Mouse (Mus musculus) frontal cortex, adult 2 months (tissue): ENCODE data around the gene Sdsl. TPM values are rescaled to one million over a fixed set of nuclear protein-coding genes. Genes with fewer than 3 reads are reported as not detected.

ENCODE experiments used
- DNase-seq, 2 experiments: peaks; one replicate each; pipeline ENCODE4 v3.0.0; 2022; ENCODE audit warnings: low spot score in 1 of 2; ENCODE audit errors: extremely low spot score in 1 of 2
- polyA plus RNA-seq: library from polyadenylated mRNA; depleted of rRNA; stranded (reverse); fragments of >200 nt; gene quantifications from 2 replicates; pipeline ENCODE4 v1.2.3, GENCODE M21; 2012

Gene Sdsl
- polyA plus RNA-seq, 1 experiment = 6.9 TPM

DNA sequence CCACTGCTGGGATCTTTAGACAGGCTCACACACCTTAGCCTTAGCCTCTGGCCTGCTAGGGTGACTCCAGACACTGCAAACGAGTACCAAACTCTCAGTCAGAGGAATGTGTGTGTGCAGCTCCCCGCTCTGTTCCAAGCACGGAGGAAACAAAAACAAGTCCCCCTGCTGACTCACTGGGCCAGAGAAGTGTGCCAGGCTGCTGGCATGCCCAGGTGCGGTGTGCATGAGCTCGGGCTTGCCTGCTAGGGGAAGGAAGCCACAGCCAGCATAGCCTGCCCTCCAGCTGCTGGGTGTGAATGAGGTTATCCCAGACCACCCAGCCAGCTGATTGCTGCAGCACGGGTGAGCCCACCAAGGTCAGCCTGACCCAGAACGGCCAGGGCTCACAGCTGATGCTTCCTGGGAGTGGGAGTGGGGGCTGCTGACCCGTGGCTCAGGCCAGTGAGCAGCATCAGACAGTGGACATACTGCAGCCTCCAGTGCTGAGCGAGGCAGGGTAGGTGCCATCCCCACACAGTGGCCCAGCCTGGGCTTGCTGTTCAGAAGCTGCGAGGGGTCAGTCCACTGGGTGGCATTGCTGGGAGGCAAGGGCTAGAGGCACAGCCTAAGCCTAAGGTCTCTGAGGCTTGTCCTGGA, 22.6 kb upstream of the Sdsl start:
- DNase-seq = peak in 1 of 2 experiments; percentile 32

DNA sequence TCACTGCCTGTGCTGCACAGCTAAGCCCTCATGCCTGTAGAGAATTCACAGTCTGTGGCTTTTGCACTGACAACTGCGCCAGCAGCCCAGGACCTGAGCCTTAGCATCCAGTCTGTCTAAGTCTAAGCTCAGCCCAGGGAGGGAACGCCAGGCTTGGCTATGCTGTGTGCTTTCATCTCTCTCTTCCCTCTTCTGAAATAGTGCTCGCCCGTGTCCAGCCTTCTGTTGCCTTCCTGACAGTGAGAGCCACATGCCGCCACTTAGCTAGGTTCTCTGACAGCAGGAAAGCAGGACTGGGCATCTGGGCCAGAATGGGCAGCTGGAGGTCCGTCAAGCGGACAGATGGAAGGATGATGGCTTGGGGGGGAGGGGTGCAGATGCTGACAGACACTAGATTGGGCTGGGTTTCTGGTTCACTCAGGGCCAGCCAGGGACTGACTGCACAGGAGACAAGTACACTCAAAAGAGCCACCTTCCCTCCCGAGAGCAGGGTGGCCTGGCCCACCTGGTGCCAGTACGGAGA, 21.3 kb upstream of the Sdsl start:
- no peak for DNase-seq

DNA sequence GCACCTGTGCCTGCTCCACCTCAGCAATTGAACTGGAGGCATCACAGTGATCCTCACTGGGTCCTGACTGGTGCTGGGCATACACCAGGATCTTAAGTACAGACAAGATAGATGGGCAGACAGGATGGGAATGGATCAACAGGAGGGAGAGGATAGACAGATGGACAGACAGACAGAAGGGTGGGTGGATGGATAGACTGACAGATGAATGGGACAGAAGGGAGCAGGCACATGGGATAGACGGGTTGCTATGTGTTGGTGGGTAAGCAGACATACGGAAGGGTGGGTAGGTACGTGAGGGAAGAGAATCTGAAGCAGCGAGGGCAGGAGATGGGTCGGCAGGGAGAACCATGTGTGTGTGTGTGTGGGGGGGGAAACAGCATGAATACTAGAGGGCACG, 20.8 kb upstream of the Sdsl start:
- DNase-seq = no peak

DNA sequence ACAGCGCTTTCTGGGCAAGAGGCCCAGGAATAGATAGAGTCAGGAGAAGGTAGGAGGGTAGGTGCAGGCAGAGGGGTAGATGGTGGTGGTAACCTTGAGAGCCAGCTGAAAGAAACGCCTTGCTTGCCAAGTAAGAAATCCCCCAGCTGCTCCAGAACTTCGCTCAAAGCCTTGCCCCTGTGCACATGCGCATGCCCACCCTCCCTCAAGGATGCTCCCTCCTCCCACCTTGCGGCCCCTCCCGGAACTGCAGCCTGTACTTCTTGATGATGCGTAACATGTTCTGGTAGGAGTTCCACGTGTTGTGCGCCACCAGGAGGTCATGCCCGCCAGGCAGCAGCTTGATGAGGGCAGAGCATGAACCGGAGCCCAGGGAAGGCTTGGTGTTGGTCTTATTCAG, 19.8 kb upstream of the Sdsl start:
- peak in 1 of 2 experiments; percentile 58 for DNase-seq

DNA sequence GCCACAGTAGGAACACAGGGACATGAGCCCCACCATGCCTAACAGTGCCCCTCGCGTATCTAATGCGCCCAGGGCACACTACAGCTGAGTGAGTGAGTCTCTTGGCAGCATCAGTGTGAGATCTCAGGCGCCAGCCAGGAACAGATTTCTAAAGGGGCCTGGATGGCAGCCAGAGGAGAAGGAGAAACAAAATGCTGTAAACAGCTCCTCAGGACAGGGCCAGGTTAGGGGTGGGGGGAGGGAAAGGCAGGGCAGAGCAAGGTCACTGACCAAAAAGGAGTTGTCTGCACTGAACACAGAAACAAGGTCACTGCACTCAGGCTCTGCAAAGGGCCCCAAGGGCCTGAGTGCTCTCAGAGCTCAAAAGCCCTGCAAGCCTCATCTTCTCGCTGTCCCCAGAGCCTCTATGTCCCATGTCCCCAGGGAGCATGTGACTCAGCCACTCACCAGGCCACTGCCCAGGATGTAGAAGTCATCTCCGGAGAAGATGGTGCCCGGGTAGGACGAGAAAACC, 18.1 kb upstream of the Sdsl start:
- DNase-seq = peak in 1 of 2 experiments; percentile 52

DNA sequence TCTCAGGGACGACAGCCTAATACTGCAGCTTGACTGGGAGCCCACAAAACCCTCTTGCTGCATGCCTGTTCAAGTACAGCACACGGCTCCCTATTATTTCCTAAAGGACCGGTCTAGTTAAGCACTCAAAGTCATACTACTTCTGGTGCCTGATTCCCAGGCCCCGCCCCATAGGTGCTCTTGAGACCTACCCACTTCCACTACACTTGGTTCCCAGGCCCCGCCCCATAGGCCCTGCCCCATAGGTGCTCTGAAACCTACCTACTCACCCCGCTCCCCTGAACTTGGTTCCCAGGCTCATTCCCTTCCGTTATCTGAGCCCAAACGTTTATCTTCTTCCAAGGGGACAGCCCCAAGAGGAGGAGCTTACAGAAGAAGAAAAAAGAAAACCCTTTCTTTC, 15.2 kb upstream of the Sdsl start:
- no peak for DNase-seq

DNA sequence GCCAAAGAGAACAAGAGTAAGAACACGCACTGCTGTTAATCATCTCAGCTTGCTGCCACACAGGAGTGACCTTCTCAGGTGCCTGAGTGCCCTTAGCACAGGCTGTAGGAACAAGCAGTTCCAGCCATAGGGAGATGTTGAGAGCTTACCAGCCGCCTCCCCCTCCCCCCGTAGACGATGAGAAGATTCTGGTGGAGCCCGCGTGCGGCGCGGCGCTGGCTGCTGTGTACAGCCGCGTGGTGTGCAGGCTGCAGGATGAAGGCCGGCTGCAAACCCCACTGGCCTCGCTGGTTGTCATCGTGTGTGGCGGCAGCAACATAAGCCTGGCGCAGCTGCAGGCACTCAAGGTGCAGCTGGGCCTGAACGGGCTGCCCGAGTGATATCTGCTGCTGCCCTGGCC, 10.8 kb upstream of the Sdsl start:
- DNase-seq = no peak

DNA sequence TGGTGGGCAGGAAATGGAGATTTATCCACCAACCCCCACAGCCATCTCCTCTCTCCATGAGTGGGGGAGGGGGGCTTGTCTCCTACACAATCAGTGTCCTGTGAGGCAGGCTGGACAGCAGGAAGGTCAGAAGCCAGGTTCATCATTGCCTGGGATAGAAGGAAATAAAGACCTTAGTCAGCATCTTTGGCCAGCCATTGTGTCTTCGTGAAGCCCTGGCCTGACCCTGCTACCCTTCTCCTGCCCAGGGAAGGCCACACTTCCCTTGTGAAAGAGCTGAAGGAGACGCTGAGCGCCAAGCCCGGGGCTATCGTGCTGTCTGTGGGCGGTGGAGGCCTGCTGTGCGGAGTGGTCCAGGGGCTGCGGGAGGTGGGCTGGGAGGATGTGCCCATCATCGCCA, 8.6 kb upstream of the Sdsl start:
- no peak for DNase-seq

DNA sequence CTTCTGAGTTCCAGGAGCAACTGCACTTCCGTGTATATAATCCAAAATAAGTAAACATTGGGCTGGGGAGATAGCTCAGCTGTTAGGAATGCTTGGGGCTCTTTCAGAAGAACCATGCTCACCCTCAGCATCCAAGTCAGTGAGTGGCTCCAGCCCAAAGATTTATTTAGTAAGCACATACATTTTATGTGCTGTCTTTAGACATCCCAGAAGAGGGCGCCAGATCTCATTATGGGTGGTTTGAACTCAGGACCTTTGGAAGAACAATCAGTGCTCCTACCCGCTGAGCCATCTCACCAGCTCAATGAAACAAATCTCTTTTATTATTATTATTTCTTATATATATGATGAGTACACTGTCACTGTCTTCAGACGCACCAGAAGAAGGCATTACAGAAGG, 6.9 kb upstream of the Sdsl start:
- DNase-seq = no peak

DNA sequence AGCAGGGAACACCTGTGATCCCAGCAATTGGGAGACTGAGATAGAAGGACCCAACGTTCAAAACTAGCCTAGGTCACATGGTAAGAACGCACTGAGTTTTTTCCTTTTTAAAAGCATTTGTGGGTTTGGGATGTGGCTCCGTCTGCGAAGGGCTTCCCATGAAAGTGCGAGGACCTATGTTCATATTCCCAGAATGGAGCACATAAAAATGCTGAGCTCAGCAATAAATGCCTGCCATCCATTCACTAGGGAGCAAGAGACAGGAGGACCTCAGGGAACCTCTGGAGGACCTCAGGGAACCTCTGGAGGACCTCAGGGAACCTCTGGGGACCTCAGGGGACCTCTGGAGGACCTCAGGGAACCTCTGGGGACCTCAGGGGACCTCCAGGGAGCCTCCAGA, 5.4 kb upstream of the Sdsl start:
- DNase-seq = no peak

DNA sequence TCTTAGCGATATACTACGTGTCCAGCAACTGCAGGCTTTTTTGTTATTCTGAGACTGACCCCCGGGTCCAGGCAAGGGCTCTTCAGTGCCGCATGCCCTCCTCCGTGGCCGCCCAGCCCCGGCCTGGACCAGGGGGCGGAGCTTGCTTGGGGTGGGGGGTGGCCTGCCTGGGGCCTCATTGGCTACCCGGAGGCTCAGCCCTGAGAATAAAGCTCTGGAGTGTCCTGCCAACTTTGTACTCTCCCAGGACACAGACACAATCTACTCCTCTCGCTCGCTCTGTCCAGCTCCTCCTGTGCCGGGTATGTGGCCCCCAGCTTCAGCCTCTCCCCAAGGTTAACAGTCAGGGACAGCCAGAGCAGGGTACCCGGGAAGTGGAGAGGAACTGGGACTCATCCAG, 3.7 kb upstream of the Sdsl start, which contains the start of gene Sds:
Gene Sds (plus strand): TSS at position 231 of the 400 bp plus-strand sequence.
- DNase-seq = no peak

DNA sequence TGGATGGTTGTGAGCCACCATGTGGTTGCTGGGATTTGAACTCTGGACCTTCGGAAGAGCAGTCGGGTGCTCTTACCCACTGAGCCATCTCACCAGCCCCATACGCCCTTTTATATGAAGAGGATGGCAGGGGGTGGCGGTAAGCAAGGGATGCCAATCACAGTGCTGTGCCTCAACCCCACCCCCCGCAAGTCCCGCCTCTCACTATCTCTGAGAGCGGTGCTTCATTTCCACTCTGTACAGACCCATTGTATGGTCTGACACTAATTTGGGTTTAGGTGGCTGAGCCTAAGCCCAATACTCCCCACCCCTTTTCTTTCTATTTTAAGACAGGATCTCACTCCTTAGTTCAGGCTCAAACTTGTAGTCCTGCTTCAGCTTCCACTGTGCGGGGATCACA, 3.3 kb upstream of the Sdsl start:
- no peak for DNase-seq

DNA sequence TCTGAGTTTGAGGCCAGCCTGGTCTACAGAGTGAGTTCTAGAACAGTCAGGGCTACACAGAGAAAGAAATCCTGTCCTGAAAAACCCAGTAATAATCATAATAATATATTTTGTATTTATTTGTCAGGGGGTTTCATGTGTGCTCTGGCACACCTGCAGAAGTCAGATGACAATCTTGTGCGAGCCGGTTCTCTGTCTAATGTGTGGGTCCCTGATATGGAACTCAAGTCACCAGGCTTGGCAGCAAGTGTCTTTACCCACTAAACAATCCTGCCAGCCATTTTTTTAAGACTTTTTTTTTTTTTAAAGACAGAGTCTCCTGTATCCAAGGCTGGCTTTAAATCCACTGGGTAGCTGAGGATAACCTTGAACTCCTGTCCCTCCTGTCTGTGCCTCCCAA, 751 bp upstream of the Sdsl start:
- DNase-seq = no peak

DNA sequence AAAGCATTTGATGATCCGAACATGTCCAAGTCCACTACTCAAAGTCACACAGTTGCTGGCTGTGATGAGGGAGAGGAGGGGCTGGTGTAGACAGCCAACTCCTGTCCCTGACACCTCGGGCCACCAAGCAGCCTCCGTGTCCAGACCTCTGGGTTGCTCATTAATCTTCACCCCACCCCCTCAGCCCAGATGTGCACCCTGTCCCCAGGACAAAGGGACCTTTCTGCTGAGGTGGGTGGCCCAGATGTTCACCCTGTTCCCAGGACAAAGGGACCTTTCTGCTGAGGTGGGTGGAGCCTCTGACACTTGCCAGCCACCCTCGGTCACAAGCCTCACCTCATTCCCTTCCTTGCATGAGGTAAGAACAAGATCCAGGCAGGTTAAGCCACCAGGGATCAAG, 1.1 kb downstream of the Sdsl start:
- DNase-seq = no peak

DNA sequence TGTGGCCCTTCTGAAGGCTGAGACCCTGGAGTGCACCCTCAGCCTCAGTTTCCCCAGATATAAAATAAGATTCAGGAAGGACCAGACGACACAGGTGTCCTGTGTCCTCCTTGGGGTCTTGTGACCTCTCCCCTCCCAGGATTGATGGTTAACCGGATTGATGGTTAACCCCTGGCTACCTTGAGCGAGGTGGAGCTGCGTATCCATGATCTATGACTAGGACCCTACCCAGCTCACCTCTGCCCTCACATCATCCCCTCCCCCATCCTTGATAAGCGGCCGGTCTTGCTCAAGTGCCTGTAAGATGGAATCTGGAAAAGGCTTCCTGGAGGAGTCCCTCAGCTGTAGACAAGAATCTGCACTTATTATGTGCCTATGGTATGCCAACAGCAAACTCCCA, 3.8 kb downstream of the Sdsl start:
- no peak for DNase-seq

DNA sequence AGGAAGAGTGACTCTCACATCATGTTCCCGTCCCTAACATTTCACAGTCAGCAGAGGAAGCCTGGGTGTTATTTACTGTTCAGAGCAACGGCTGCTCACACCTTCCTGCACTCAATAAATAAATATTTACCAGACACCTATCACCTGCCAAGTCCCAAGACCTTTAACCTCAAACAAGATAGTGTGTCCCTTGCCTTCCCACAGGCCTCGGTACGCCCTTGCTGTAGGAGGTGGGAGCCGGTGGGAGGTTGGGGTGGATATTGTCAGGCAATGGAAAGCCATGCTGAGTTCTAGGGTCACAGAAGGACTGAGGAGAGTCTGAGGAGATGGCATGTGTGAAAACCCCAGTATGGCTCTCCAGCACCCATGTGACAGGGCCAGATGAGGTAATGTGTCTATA, 4.3 kb downstream of the Sdsl start:
- DNase-seq = no peak

DNA sequence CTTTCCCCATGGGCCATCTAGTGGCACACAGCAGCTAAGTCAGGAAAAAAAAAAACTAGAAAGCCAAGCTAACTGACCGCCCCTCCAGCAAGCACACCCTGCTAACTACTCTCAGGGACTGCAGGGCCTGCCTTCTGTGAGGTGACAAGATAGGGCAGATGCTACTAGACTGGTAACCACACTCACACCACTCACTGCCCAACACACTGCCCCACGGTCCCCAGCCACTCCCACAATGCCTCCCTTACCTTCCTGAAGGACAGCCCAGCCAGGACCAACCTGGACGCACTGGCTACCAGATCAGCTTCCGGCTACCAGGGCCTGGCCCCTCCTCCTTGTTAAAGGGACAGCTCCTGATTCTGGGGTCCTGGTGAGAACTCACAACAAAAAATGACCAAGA, 5.6 kb downstream of the Sdsl start:
- DNase-seq = no peak

DNA sequence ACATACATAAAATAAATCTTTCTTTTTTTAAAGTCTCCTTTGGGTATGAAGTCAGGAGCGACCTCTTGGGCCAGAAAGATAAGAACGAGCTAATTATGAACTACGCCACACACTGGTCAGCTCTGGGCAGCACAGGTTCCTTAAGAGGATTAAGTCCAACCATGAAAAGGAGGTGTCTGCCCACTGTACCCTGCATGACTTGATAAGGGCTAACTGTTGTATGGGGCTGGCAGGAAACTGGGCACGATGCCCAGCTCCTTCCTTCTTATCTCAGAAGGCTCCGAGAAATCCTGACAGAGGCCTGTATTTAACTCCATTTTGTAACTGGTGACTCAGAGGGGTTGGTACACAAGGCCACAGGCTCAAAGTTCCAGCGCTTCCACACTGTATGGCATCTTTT, 6.8 kb downstream of the Sdsl start:
- no peak for DNase-seq

DNA sequence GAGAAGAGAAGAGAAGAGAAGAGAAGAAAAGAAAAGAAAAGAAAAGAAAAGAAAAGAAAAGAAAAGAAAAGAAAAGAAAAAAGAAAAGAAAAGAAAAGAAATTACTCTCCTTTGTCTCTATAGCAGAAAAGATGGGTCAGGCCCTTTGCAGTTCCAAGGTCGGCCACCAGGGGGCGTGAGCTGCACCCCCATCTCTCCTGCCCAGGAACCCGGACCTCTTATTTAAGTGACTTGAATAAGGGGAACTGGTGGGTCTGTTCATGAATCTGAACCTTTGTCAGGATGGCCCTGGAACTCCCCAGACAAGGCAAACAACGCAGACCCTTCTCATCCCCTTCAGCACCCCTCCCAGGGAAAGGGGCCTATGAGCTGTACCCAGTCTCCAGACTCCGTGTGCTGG, 7.5 kb downstream of the Sdsl start:
- peak in 1 of 2 experiments; percentile 31 for DNase-seq

DNA sequence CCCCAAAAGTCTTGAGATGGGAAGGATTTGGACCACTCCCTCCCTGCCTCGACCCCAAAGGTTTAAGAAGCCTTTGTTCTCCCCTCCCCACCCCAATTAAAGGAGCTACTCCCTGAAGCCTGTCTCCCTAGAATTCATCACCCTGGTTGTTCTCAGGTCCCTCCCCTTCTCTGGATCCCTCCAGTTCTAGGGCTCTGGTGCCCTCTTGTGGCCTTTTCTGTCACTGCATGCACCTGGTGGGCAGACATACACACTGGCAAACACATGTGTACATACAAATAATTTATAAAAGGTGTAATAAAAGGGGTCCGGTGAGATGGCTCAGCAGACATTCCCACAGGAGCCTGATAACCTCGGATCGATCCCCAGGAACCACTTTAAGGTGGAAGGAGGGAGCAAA, 8.3 kb downstream of the Sdsl start:
- no peak for DNase-seq

DNA sequence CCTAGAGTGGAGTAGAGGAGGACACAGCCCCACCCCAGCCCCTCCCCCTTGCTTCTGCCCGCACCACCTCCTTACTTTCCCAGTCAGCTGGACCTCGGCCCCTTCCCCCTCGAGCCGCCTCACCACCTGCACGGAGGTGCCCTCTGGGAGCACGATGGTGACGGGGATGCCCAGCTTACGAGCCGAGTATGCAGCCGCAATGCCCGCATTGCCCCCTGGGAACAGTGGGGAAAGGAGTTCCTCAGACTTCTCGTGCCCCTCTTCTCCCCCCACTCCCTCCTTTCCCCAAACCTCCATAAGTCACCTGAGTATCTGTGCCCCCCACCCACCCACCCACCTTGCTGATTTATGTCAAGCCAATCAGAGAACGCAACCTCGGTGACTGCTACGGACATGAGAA, 10.7 kb downstream of the Sdsl start:
- no peak for DNase-seq

DNA sequence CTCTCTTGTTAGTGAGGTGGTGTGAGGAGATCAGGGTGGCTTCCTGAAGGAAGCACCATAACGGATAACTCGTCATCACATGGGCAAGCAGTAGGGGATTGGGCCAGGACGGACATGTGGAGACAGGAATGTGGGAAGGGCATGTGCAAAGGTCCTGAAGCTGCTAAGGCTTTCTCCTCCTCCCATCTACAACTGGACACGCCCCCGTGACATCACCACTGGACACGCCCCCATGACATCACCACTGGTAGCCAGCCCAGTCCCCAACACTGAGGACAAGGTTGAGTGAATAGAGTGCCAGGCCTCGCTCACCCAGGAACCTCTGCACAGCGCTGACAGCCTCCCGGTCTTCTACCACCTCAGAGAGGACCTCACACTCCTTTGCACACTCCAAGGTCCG, 13.5 kb downstream of the Sdsl start:
- DNase-seq = no peak

DNA sequence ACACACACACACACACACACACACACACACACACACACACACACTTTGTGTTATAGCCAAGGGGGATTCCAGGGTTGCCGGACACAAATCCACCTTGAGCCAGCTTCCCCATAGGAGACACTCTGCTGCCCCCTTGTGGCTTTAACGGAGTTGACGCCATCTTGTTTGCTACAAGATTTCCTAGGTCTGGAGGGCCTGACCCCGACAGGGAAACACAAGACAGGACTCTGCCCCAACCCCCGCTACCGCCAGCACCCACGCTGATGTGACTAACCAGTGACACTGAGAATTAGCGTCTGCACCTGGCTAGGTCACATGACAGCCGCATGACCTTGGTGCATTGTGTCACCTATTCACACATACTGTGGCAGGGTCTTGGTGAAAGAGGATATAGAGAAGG, 15.0 kb downstream of the Sdsl start:
- peak in 1 of 2 experiments; percentile 80 for DNase-seq
